Mouse (Mus musculus) heart, embryonic 12.5 days (tissue): ENCODE measurements around the gene 2410137M14Rik. TPM values are rescaled to one million over a fixed set of nuclear protein-coding genes. Genes with fewer than 3 reads are reported as not detected.
A peak's percentile ranks its signal among the peaks of the same experiment; 100 is the strongest.

Experiments
- ATAC-seq: fragments of 200-750 bp; cut with Nextera tagmentation; 2 replicates; pipeline ENCODE4 v1.8.0; 2017; ENCODE audit warnings: moderate TSS enrichment, moderate library complexity; ENCODE audit not compliant: insufficient number of reproducible peaks, low FRiP score
- H3K27ac ChIP-seq: fragments of 300-500 bp; sonication (generic); 2 replicates; pipeline ENCODE4 v1.5.1; 2016; ENCODE audit warnings: mild to moderate bottlenecking, moderate library complexity; ENCODE audit not compliant: poor library complexity, severe bottlenecking
- H3K27me3 ChIP-seq: fragments of 300-500 bp; sonication (generic); replicated peaks from 2 replicates; pipeline ENCODE4 v1.6.1; 2016; ENCODE audit warnings: mild to moderate bottlenecking, moderate library complexity
- H3K36me3 ChIP-seq: fragments of 300-500 bp; sonication (generic); 2 replicates; pipeline ENCODE4 v1.6.1; 2016; ENCODE audit warnings: mild to moderate bottlenecking, moderate library complexity
- H3K4me1 ChIP-seq: fragments of 300-500 bp; sonication (generic); replicated peaks from 2 replicates; pipeline ENCODE4 v1.6.1; 2016; ENCODE audit warnings: mild to moderate bottlenecking
- H3K4me2 ChIP-seq: fragments of 300-500 bp; sonication (generic); 2 replicates; pipeline ENCODE4 v1.6.1; 2016; ENCODE audit warnings: mild to moderate bottlenecking, moderate library complexity
- H3K4me3 ChIP-seq: fragments of 300-500 bp; sonication (generic); 2 replicates; pipeline ENCODE4 v1.5.1; 2016; ENCODE audit warnings: mild to moderate bottlenecking
- H3K9ac ChIP-seq: fragments of 300-500 bp; sonication (generic); 2 replicates; pipeline ENCODE4 v1.6.1; 2016; ENCODE audit warnings: mild to moderate bottlenecking, moderate library complexity
- H3K9me3 ChIP-seq: fragments of 300-500 bp; sonication (generic); replicated peaks from 2 replicates; pipeline ENCODE4 v1.6.1; 2016; ENCODE audit warnings: mild to moderate bottlenecking, moderate library complexity
- WGBS: fragments of 180-500 bp; shearing (Covaris S2); methylation state at CpG from one replicate; pipeline ENCODE4 v1.1.7; 2016; 5-methylcytosine and 5-hydroxymethylcytosine counted together
- polyA plus RNA-seq: library from polyadenylated mRNA; unstranded; fragments of >200 nt; fragmentation: Nextera tagmentation; extraction: Ambion mirVana; gene quantifications from 2 replicates; pipeline ENCODE4 v1.2.1, GENCODE M21; 2016

2410137M14Rik gene
- polyA plus RNA-seq, 1 experiment from 2014 or later: 0.20 TPM

DNA sequence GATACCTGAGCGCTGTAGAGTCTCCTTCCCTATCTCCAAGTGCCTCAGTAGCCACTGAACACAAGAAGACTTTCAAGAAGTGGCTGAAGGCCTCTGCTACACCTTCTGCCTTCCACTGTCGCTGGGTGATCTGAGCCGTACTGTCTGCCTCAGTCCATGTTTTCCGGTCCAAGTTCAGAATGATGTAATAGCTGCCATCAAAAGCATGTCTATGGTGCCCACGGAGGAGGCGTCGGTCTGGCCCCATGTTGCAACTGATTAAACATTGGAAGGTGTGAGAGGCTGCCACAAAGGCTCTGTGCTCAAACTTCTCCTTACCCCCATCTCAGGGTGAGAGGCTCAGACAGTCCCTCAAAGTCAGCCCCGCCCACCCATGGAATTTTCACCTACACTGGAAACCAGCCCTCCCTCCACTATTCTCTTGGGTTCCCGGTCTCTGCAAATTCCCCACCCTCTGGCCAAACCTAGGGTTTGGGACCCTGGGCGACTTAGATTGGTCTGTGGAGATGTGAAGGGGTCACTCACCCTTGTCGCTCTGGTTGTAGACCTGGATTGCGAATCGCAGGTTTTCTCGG is 10.6 kb downstream of the 2410137M14Rik start:
- Histone ChIP-seq H3K4me1 (no peaks in the 10 kb centered on the region), H3K4me2 (no peak overlapping the region), H3K27ac (no peak overlapping the region), H3K4me3 (no peak overlapping the region), H3K36me3 (peaks cover 4% of the 10 kb centered on the region; the same call in 1 of the 2 replicates), H3K9me3 (no peaks in the 10 kb centered on the region), H3K9ac (no peak overlapping the region), H3K27me3 (no peaks in the 10 kb centered on the region)
- 75% methylated on average over 14 of the region's 14 CpGs for WGBS
- no peak for ATAC-seq

DNA sequence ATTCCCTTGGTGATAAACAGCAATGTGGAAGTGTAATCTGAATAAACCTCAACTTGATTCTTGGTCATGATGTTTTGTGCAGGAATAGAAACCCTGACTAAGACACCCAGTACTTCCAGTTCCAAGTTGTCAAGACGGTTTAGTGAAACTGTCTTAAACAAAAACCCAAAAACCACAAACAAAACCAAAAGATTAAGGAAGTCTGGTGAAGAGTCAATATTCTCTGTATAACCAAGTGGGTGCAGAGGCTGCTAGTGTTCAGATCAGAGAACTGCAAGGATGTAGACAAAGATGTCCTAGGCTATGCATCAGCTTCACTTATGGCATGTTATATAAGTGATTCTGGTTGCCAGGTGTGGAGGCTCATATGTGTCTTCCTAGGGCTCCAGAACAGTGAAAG is 14.2 kb downstream of the 2410137M14Rik start:
- 82% methylated on average over 1 of the region's 1 CpGs for WGBS
- Histone ChIP-seq H3K4me3 (no peak overlapping the region), H3K27ac (no peak overlapping the region), H3K9me3 (no peaks in the 10 kb centered on the region), H3K9ac (no peak overlapping the region), H3K4me1 (no peaks in the 10 kb centered on the region), H3K4me2 (no peak overlapping the region), H3K36me3 (peaks cover 4% of the 10 kb centered on the region; the same call in 1 of the 2 replicates), H3K27me3 (no peaks in the 10 kb centered on the region)
- no peak for ATAC-seq

- H3K9me3 ChIP-seq: no peaks in the 10 kb centered on the region
- peaks cover 10% of the 10 kb centered on the region; the same call in 1 of the 2 replicates for H3K36me3 ChIP-seq
- WGBS: 71% methylated on average over 1 of the region's 1 CpGs
- no peak for ATAC-seq
- no peak overlapping the region for H3K9ac ChIP-seq
- H3K4me3 ChIP-seq: no peak overlapping the region
- no peaks in the 10 kb centered on the region for H3K27me3 ChIP-seq
- H3K27ac ChIP-seq: no peak overlapping the region
- H3K4me1 ChIP-seq: peaks cover 13% of the 10 kb centered on the region
- no peak overlapping the region for H3K4me2 ChIP-seq
Measured at GRCm38 (mm10) chr17:36961125-36961524, 19.9 kb downstream of the 2410137M14Rik start.

- Histone ChIP-seq H3K4me3 (peak overlapping the region; percentile 72), H3K4me2 (peak overlapping the region; percentile 91), H3K27ac (peak overlapping the region; percentile 35), H3K9me3 (no peaks in the 10 kb centered on the region), H3K36me3 (peaks cover 16% of the 10 kb centered on the region; the same call in 1 of the 2 replicates), H3K27me3 (no peaks in the 10 kb centered on the region), H3K9ac (peak overlapping the region; percentile 75), H3K4me1 (peaks cover 13% of the 10 kb centered on the region)
- 11% methylated on average over 12 of the region's 12 CpGs for WGBS
- no peak for ATAC-seq
Measured at GRCm38 (mm10) chr17:36958884-36959283, 22.2 kb downstream of the 2410137M14Rik start.

DNA sequence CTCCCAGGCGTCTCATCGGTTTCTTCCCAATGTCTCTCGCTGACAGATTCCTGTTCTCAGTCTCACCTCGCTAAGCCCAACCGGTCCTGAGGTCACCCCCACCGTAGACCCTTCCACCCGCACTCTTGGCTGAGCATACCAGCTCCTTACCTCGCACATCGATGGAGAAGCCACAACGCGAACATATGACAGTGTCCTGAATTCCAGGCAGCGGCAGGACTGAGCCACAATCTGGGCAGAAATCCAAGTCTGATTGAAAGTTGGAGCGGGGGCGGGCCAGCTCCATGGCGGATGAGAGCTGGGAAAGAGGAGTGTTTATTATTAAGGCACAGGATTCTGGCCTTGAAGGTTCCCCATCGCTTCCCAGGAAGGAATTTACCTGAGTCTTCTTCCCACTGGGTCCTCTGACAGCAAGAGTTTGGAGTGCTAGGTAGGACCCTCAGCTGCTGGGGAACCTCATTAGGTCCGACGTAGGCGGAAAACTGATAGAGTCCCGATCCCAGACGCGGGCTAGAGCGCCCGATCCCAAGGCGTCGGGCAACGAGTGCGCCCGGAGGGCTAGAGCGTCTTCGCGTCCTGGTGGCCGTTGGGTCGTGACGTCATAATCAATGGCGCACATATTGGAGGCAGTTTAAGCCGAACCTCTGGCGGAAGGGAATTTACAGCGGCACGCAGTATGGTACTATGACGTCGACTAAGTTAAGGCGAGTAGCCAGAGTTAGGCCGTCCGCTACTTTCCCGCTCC is 22.9 kb downstream of the 2410137M14Rik start, which contains the start of the genes Znrd1 and Znrd1as:
TSS of gene Znrd1 (minus strand) at position 561 of the 745 bp plus-strand sequence.
TSS of gene Znrd1as (plus strand) at position 594 of the 745 bp plus-strand sequence.
- H3K27ac ChIP-seq: peak within 1 kb of the TSS; percentile 74
- peak; percentile 98 for ATAC-seq
- WGBS: under 1% methylated on average over 46 of the region's 46 CpGs
- no peaks in the 10 kb centered on the region for H3K27me3 ChIP-seq
- peaks cover 13% of the 10 kb centered on the region for H3K4me1 ChIP-seq
- H3K36me3 ChIP-seq: peaks cover 16% of the 10 kb centered on the region; the same call in 1 of the 2 replicates
- no peaks in the 10 kb centered on the region for H3K9me3 ChIP-seq
- peak within 1 kb of the TSS; percentile 91 for H3K4me2 ChIP-seq
- H3K4me3 ChIP-seq: peak within 1 kb of the TSS; percentile 72
- peak within 1 kb of the TSS; percentile 75 for H3K9ac ChIP-seq

- Histone ChIP-seq H3K9me3 (no peaks in the 10 kb centered on the region), H3K9ac (no peak overlapping the region), H3K27me3 (no peaks in the 10 kb centered on the region), H3K4me2 (no peak overlapping the region), H3K4me3 (no peak overlapping the region), H3K4me1 (peaks cover 15% of the 10 kb centered on the region), H3K27ac (no peak overlapping the region), H3K36me3 (peaks cover 30% of the 10 kb centered on the region)
- no peak for ATAC-seq
- 82% methylated on average over 1 of the region's 1 CpGs for WGBS
Measured at GRCm38 (mm10) chr17:36953062-36953461, 28.0 kb downstream of the 2410137M14Rik start.

DNA sequence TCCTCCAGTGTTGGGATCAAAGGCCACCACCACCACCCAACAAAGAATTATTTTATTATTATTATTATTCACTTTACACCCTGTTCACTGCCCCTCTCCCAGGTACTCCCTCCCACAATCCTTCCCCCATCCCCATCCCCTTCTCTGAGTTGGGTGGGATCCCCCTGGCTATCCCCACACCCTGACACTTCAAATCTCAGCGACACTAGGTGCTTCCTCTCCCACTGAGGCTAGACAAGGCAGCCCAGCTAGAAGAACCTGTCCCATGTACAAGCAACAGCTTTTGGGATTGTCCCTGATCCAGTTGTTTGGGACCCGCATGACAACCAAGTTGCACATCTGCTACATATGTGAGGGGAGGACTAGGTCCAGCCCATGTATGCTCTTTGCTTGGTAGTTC is 28.4 kb downstream of the 2410137M14Rik start:
- no peak for ATAC-seq
- Histone ChIP-seq H3K9ac (no peak overlapping the region), H3K4me1 (peaks cover 13% of the 10 kb centered on the region), H3K36me3 (peaks cover 30% of the 10 kb centered on the region), H3K4me2 (no peak overlapping the region), H3K9me3 (no peaks in the 10 kb centered on the region), H3K27me3 (no peaks in the 10 kb centered on the region), H3K27ac (no peak overlapping the region), H3K4me3 (no peak overlapping the region)
- WGBS: 89% methylated on average over 2 of the region's 2 CpGs

DNA sequence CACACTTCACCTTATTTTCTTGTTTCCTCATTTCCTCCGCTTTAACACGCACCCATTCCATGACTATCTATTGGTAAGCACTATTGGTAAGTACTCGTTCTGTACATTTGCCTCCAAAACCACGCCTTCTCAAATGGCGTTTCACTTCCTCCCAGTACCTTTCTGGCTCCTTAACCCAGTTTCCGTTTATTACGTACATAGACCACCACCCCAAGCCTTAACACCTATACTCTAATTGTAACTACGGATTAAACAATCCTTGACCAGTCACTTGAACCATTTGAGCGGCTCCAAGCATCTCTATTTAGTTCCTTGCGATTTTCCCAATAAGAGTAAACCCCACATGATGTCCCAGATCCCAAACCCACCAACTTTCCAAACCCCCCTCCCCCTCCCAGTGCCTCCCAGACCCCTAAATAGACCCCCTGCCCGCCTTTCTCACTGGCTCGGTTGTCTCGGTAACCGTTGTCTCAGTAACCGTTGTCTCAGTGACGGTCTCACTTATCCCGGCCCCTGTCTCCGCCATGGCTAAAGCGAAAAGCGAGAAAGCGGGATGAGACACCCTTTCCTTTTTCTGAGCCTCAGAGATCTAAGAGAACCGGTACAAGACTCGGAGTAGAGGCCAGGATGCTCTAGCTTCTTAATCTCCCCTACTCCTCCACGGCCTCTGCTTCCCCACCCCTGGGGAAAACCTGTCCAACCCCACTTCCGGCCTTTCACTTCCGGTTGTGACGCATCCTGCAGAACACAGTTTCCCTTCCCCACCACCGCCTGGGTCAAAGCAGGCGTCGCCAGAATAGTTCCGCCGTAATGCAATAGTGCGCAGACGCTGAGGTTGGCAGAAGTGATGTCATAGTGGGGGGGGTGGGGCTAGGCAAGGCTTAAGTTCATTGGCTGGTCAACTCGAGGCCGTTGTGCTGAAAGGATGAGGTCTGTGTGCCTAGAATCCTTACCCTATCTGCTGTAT is 29.8 kb downstream of the 2410137M14Rik start, which contains the start of gene Ppp1r11:
TSS of gene Ppp1r11 (minus strand) at position 761 of the 967 bp plus-strand sequence.
- H3K27ac ChIP-seq: peak within 1 kb of the TSS; percentile 69
- peak; percentile 97 for ATAC-seq
- peak within 1 kb of the TSS; percentile 80 for H3K4me3 ChIP-seq
- H3K4me1 ChIP-seq: peaks cover 12% of the 10 kb centered on the region
- 2% methylated on average over 36 of the region's 36 CpGs for WGBS
- peaks cover 26% of the 10 kb centered on the region for H3K36me3 ChIP-seq
- peak within 1 kb of the TSS; percentile 86 for H3K9ac ChIP-seq
- no peaks in the 10 kb centered on the region for H3K9me3 ChIP-seq
- peaks cover 5% of the 10 kb centered on the region for H3K27me3 ChIP-seq
- H3K4me2 ChIP-seq: peak within 1 kb of the TSS; percentile 75

GRCm38 (mm10) chr17:36949265-36949664 is 31.8 kb downstream of the 2410137M14Rik start:
- 91% methylated on average over 8 of the region's 8 CpGs for WGBS
- no peak overlapping the region for H3K4me2 ChIP-seq
- ATAC-seq: no peak
- peaks cover 14% of the 10 kb centered on the region for H3K36me3 ChIP-seq
- no peak overlapping the region for H3K27ac ChIP-seq
- no peak overlapping the region for H3K9ac ChIP-seq
- no peaks in the 10 kb centered on the region for H3K9me3 ChIP-seq
- peaks cover 12% of the 10 kb centered on the region for H3K4me1 ChIP-seq
- H3K27me3 ChIP-seq: peaks cover 25% of the 10 kb centered on the region
- H3K4me3 ChIP-seq: no peak overlapping the region

DNA sequence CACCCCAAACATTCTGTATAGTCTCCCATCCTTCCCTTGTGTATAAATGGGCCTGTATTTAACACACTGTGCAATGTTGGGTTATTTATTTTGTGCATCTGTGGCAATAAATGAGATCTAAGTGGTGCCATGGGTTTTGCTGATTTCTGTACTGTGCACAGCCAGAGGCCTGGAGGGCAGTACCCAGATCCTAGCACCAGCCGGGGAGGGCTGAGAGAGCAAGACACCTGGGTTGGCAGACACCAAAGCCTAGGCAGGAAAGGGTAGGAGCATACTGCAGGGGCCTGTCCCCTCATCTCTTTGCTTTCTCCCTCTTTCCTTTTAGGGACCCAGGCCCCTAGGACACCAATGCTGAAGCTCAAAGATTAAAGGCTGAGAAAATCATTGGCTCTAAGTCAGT is 32.8 kb downstream of the 2410137M14Rik start:
- ATAC-seq: no peak
- Histone ChIP-seq H3K4me1 (peaks cover 14% of the 10 kb centered on the region), H3K4me2 (no peak overlapping the region), H3K9me3 (no peaks in the 10 kb centered on the region), H3K27me3 (peaks cover 35% of the 10 kb centered on the region), H3K27ac (no peak overlapping the region), H3K9ac (no peak overlapping the region), H3K4me3 (no peak overlapping the region), H3K36me3 (peaks cover 14% of the 10 kb centered on the region)
- WGBS: 78% methylated on average over 1 of the region's 1 CpGs
